Mouse (Mus musculus): ENCODE measurements around the gene Zdhhc20. TPM values are rescaled to one million over a fixed set of nuclear protein-coding genes. Genes with fewer than 3 reads are reported as not detected.
A peak's percentile ranks its signal among the peaks of the same experiment; 100 is the strongest.
"Not testable (repeated sequence)": the region's sequence is repeated elsewhere in the genome, so short reads cannot be mapped to it uniquely, and the experiment has no call there.

Zdhhc20 gene
- polyA plus RNA-seq, 1 experiment = 31.0 TPM

DNA sequence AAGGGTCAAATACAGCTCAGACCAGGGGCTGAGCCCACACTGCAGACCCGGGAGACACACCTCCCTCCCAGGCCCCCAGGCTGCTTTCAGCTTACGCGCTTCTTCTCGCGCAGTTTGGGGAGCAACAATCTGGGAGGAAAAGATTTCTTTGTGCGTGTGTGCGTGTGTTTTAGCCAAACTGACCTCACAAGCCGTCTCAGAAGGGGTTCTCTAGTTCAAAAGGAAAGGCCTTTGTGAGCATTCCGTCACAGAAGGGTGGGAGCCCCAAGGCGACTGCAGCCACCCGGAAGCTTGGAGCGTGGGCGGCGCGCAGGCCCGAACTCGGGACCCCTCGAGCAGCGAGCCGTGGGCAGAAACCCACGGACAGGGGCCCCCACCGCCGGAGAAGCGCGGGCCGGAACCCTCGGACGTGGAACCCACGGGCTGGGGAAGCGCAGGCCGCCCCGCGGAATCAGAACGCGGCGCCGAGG lies 500 bp downstream of the Zdhhc20 start:
- peak; percentile 26 for DNase-seq (ENCODE audit: low spot score)

DNA sequence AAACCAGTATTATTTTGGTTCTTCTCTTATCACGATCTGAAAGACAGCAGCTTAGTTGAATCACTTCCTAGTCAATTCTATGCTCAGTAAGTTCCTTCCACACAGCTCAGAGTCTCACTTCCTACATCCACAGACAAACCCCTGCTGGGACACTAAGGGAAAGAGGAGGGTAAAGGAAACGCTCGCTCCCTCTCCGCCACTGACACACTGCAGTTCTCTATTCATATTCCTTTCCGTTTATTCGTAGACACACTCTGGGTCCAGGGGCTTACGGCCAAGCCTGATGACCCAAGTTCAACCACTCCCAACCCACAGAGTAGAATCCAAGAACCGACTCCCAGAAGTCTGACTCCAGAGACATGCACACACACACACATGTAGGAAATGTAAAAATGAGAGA lies 2.9 kb downstream of the Zdhhc20 start:
- DNase-seq (ENCODE audit: low spot score) = no peak

DNA sequence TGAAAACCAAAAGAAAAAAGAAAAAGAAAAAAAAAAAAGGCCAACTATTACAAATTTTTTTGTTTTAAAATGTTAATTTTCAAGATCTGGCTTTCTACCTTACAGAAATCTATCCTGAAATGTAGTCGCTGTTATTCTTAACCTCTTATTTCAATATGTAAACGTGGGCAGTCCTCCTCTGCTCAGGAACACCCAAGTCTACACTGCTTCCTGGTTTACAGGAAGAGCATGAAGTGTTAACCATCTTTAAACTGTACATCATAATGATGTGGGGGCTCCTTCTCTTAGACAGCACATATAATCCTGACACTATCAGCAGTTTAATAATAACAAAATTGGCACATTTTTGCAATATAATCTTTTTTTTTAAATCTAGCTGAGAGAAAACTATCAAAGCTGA lies 4.0 kb downstream of the Zdhhc20 start:
- DNase-seq (ENCODE audit: low spot score) = no peak

DNA sequence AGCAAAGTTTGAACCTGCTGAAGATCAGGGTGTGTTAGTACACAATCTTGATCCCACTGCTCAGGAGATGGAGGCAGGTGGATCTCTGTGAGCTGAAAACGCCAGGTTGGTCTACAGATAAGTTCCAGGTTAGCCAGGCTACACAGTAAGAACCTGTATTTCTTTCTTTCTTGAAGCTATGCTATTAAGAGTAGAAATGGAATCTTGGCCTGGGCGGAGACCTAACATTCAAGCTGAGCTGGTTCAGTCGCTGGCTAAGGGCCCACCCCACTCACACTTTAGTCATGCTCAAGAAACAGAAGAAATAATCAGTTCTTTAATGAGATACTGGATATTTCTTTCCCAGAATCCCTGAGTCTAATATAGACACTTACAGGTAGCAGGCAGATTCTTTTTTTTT lies 6.7 kb downstream of the Zdhhc20 start:
- DNase-seq (ENCODE audit: low spot score) = no peak

DNA sequence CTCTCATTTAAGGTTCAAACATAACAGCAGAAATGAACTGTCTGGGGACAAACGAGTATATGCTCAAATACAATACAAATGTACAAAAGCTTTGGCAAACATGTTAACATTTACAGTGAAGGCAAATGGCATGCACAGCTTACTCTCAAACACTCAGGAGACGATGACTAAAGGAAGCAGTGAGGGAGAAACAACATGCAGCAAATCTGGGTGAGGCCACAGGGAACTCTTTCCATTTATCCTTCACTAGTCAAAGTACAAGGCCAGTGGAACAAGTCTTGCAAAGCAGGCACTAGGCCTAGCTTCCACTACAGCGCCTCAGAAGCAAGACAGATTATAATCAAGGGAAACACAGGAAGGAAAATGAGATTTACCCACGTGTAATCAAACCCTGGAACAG lies 7.4 kb downstream of the Zdhhc20 start:
- no peak for DNase-seq (ENCODE audit: low spot score)

DNA sequence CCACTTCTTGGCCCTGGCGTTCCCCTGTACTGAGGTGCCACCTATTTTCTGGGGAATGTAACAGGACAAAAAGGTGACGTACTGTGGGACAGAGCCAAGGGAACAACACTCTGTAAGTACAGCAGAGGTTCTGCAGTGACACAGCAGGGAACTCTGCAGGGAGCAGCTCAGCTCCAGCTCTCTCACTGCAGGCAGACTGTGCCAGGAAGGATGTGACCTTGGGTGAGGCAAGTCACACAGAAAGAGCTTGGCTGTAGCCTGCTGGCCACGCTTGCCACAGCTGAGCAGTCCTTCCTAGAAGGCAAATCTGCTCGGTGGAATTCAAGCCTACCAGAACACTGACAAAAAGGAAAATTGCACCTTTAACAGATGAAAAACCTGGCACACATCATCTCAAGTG lies 8.3 kb downstream of the Zdhhc20 start:
- DNase-seq (ENCODE audit: low spot score) = no peak

DNA sequence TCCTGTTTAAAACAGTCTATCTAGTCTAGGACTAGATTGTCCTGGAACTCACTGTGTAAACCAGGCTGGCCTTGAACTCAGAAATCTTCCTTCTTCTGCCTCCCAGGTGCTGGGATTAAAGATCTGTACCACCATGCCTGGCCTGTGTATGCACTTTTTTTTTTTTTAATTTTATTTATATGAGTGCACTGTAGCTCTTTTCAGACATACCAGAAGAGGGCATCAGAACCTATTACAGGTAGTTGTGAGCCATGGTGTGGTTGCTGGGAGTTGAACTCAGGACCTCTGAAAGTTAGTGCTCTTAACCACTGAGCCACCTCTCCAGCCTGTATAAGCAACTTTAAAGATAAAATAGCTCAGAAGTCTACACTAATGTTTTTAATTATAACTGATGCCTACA lies 9.0 kb downstream of the Zdhhc20 start:
- DNase-seq (ENCODE audit: low spot score) = no peak

DNA sequence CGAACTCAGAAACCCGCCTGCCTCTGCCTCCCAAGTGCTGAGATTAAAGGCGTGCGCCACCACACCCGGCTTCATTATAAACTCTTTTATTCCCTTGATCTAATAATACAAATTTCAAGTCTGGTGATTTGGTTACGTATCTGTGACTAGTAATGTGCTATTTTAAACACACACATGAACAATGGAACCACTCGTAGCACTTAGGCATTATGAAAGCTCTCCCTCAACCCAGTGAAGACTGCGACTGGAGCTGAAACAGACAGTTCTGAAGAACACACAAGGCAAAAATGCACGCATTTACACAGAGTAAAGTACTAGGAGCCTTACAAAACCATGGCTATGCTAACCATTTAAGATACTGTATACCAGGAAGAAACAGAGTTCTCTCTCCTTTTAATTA lies 12.2 kb downstream of the Zdhhc20 start:
- no peak for DNase-seq (ENCODE audit: low spot score)

DNA sequence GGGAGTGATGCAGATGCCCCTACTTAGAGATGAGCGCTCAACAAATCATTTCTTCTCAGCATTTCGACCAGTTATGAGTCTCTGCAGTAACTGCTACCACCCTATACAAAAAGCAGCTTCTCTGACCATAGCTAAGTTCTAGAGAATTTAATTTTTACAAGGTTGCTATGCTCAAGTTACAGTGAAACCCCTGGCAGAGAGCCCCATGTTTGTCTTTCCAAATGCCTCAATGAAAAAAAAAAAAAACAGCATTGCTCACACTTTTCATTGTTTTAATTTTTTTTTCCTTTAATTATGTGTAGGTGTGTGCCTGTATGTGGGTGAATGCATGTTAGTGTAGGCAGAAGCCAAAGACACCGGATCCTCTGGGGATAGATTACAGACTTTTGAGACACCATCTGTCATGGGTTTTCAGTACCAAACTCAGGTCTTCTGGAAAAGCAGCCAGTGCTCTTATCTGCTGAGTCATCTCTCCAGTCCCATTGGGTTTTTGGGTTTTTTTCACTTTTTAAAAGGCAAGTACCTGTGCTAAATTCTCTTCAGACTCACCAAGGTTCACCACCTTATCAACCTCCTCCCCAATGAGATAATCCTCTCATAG lies 23.3 kb downstream of the Zdhhc20 start:
- DNase-seq (ENCODE audit: low spot score) = no peak

DNA sequence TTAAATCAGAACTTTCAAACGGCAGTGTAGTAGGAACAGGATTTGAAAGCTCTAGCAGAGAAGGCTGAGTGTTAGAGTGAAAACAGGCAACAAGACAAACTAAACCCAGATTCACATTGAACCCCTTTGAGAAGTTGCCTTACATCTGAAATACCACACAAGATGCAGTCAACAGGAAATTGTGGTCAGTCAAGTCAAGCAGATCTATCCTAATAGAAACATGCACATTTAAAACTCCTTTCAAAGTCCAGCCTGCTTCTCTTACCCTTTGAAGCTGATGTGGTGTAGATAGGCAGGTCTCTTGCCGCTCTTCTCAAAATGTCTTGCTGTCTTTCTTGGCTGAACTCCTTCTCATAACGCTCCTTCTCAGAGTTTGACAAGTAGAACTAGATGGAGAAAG lies 24.8 kb downstream of the Zdhhc20 start:
- no peak for DNase-seq (ENCODE audit: low spot score)

DNA sequence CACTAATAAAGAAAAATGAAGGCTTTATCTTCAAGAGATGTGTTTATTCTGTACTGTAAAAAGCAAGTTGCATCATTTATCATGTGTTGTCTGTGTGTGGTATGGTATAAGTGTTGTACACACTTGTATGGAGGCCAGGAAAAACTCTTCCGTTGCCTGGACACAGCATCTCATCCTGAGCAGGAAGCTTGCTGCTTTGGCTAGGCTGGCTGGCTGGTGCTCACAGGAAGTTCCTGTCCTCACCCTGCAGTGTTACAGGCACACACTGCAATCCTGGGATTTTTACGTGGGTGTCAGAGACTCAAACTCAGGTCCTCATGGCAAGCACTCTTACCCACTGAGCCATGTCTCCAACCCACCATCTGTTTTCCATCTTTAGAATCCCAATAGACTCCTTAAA lies 26.9 kb downstream of the Zdhhc20 start:
- DNase-seq (ENCODE audit: low spot score) = no peak

DNA sequence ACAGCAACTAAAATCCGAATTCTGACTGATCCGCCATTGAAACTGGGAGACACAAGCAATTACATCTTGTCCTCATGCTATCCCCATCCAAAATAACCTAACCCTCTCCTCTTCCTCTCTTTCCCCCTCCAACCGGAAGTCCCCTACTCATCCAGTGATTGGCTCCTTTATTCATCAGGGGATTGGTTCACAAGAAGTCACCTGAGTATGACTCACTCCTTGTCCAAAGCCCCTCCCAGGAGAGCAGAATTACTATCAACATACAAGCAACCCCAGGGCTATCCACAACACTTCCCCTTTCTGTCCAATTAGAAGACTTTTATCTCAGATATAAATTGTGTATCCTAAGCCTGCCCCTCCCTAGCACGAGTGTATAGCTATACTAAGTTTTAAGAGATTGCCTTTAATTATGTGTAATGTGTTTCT lies 28.1 kb downstream of the Zdhhc20 start:
- no peak for DNase-seq (ENCODE audit: low spot score)

DNA sequence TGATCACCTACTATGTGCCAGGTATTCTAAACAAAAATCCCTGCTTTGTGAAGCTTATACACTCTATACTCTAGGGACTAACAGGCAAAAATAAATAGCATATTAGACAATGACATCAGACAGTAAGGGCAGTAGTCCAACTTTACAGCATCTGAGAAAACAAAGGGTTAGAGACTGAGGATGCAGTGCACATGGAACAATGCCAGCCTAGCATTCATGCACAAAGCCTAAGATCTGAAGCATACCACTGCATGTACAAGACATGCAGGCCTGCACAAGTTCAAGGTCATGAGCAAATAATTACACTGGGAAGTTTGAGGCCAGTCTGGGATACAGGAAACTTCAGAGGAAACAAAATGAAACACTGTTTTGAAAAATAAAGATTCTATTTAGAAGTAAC lies 30.6 kb downstream of the Zdhhc20 start:
- DNase-seq (ENCODE audit: low spot score) = no peak

DNA sequence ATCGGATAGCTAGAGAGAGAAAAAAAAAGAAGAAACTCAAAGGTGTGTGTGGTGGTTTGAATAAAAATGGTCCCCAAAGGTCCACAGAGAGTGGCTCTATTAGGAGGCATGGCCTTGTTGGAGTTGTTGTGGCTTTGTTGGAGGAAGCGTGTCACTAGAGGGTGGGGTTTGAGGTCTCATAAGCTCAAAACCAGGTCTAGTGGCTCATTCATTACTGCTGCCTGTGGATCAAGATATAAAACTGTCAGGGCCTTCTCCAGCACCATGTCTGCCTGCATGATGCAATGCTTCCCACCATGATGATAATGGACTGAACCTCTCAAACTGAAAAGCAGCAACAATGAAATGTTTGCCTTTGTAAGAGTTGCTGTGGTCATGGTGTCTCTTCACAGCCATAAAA lies 31.5 kb downstream of the Zdhhc20 start:
- no peak for DNase-seq (ENCODE audit: low spot score)

DNA sequence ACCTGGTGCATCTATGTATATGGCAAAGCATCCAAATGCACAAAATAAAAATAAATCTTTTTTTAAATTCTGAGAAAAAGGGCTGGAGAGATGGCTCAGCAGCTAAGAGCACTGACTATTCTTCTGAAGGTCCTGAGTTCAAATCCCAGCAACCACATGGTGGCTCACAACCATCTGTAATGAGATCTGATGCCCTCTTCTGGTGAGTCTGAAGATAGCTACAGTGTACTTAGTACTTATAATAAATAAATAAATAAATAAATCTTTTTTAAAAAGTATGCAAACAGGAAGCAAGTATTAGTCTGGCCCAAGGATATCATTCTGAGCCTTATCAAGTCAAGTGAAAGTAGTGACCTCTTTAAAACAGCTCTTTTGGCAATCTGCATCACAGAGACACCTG lies 34.0 kb downstream of the Zdhhc20 start:
- DNase-seq (ENCODE audit: low spot score) = not testable (repeated sequence)

DNA sequence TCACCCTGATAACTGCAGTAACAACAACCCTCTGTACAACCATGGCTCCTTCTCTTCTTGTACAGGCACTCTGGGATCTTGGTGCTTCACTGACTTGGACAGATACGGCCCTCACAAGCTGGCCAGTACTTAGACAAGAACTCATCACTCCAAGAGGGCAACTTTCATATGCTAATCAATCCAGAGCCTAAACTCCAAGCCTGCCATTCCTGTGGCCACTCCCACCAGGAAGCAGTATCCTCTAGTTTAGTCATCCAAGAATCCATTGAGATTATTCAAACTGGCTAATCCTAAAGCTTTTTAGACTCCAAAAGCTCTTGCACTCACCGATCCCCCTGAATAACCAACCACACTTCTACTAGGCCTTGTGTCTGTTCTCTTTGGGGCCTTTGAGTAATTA lies 37.1 kb downstream of the Zdhhc20 start:
- no peak for DNase-seq (ENCODE audit: low spot score)

DNA sequence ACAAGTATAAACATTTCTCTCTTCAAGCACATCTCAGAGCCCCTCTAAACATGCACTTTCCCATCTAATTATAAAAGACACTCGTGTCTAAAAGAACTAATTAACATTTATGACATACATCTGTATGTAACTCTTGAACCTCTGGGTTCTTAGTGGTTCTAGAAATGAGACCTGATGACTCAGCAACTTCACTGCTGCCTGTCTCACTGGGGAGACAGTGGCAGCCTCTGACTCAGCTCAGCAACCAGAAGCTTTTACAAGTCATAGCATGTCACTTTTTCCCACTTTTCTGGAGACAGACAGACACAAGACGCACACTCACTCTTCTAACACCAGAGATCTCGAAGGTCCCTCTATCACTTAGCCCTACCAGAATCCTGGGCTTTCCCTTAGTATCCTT lies 39.7 kb downstream of the Zdhhc20 start:
- no peak for DNase-seq (ENCODE audit: low spot score)

DNA sequence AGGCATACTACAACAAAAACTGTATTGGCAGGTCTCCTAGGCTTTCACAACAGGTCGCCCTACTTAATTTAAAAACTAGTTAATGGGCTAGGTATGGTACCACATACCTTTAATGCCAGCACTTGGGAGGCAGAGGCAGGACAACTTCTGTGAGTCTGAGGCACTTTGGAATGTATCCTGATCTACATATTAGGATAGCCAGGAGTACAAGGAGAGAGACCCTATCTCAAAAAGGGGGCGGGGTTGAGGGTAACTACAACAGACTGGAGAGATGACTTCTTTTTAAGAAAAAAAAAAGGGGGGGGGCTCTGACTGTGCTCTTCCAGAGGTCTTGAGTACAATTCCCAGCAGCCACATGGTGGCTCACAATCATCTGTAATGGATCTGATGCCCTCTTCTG lies 41.4 kb downstream of the Zdhhc20 start:
- no peak for DNase-seq (ENCODE audit: low spot score)

DNA sequence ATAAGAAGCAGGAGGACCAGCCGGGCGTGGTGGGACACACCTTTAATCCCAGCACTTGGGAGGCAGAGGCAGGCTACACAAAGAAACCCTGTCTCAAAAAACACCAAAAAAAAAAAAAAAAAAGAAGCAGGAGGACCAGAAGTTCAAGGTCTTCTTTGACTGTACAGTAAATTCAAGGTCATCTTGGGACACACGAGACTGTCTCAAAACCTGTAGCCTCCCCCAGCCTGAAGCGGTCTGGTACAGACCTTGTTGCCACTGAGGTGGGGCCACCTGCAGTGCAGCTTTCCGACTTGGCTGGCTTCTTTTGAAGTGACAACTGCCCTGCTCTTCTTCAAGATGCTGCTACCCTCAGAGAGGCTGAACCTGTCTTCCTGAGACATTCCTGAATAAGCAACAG lies 42.0 kb downstream of the Zdhhc20 start:
- not testable (repeated sequence) for DNase-seq (ENCODE audit: low spot score)

DNA sequence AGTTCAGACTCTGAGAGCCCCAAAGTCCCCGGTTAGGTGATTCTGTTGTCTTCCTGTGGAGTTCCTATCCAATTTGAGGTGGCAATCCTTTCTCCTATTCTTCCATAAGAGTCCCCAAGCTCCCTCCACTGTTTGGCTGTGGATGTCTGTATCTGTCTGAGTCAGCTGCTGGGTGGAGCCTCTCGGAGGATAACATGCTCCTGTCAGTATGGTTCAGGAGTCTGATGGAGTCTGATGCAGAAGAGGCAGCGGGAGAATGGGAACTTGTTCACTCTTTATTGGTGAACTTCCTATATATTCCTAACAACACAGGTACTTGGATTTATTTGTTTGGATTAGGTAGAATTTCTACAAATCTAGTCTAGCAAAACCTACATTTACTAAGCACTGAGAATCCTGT lies 45.5 kb downstream of the Zdhhc20 start:
- no peak for DNase-seq (ENCODE audit: low spot score)

DNA sequence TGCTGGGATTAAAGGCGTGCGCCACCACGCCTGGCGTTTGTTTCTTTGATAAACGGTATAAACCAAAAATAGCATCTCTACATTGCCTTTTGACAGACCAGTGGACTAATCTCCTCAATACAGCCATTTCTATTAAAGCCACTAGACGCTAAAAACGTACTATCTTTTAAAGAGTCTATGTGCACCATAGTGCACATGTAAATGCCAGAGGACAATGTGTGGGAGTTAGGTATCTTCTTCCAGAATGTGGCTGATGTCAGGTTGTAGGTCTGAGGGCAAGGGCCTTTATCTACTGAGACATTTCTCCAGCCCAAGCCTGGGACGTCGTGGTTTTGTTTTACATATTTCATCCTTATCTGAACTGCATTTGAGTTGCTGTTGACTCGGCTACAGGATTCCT lies 54.9 kb downstream of the Zdhhc20 start:
- no peak for DNase-seq (ENCODE audit: low spot score)

DNA sequence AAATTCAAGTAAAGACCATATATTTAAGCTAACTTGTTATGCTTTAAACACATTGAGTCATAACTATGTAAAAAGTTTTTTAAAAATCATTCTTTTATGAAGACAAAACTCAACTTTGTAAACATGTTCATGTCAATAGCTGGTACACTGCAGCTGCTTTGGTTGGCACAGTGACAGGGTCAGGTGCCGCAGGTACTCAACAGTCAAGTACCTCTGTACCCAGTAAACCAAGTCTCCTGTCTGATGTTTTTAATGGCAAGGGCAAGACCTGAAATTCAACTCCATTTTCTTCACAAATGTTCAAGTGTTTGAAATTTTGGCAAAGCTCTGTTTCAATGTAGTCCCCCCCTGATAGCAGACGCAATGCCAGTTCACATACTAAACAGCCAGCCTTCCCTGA lies 56.5 kb downstream of the Zdhhc20 start:
- no peak for DNase-seq (ENCODE audit: low spot score)

DNA sequence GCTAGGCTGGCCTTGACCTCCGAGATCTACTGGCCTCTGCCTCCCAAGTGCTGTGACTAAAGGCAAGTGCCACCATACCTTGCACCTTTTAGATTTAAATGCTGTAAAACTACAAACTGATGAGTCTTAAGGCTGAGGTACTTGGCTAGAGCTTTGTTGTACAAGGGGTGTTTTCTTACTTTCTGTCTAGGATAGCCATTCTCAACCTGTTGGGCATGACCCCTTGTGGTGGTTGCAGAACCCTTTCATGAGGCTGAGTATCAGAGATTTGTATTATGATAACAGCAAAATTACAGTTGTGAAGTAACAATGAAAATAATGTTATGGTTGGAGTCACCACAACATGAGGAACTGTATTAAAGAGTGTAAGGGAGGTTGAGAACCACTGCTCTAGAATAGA lies 62.8 kb downstream of the Zdhhc20 start:
- DNase-seq (ENCODE audit: low spot score) = no peak
